Mouse (Mus musculus) kidney, adult 9 months (tissue): Measurements from ENCODE around the gene Cdyl2.

Source experiments
- DNase-seq: peaks from one replicate; pipeline ENCODE4 v3.0.0; 2022

Cdyl2 gene

GRCm38 (mm10) chr8:116732684-116733647, at the start of gene Cdyl2:
Gene Cdyl2 (minus strand): TSS chr8:116732991.
- DNase-seq, result peak; percentile 74

DNA sequence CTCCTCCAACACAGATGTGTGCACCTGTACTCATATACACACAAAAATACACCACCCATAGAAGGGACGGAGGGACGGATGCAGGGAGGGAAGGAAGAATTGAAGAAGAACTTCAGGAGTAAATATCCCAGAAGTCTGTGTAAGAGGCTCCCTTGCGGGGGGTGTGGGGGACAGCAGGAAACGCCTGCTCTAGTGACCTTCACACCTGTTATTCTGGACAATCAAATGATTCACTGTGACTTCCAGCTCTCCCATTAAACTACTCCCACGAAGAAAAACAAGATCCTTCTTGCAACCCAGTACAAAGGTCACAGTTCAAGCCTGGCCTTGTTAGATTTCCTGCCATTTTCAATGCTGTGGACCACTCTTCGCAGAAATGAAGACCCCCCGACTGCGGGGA, 47.8 kb upstream of the Cdyl2 start:
- DNase-seq, result peak; percentile 7

GRCm38 (mm10) chr8:116774220-116774619, 41.4 kb upstream of the Cdyl2 start:
- no peak for DNase-seq

DNA sequence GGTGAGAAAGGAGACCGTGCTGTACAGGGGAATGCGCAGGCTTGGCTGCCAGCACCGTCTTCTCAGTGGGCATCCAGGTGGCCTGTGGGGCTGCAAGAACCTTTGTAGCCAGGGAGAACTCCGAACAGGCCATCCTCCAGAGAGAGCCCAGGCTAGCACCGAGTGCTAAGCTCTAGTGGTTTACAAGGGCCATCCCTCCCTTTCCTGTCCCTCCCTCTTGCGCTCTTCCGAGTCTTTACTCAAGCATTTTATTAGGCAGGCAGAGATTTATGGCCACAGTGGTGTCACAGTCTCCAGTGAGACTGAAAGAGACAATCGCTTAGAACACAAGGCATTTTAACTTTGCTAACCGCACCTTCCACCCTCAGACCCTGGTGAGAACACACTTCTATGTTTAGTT, 39.9 kb upstream of the Cdyl2 start:
- peak; percentile 9 for DNase-seq

DNA sequence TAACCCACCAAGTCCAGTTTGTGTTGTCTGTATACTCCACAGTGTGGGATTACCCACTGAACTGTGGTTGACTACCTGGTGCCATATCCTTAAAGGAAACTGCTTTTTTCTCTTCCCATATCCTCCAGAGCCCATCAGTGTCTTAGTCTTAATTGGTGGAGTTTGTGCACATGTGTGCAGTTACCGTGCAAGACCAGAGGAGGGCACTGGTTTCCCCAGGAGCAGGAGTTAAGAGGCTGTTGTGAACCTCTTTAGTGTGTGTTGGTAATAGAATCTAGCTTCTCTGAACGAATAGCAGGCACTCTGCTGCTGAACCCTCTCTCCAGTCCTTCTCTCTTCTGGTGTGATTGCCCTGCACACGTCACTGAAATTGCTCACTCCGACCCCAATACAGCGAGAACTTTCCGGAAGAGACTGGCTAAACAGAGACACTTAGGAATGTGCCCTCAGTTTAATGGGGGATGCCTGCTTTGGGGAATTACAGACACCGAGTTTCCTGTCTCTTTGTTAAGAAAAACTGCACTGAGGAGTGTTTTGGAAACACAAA, 39.1 kb upstream of the Cdyl2 start:
- DNase-seq, result peak; percentile 41

- DNase-seq, result peak; percentile 10
Observed at GRCm38 (mm10) chr8:116770756-116771155, 38.0 kb upstream of the Cdyl2 start.

GRCm38 (mm10) chr8:116756174-116756573, 23.4 kb upstream of the Cdyl2 start:
- no peak for DNase-seq

DNA sequence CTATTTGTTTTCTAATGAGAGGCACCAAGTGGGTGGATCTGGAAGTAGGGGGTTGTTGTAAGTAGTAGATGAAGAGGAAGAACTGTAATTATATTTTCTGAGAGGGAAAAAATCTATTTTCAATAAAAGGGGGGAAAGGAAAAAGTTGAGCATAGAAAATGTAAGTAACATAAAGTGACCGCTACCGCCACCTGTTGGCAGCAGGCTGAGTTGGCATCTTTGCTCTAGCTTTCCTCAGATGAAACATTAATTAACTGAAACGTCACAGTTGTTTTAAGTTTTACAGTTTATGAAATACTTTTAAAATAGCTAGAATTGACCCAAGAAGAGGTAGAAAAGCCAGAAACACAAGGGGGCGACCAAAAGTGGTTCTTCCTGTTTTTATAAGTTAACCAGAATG, 22.8 kb upstream of the Cdyl2 start:
- peak; percentile 59 for DNase-seq

- no peak for DNase-seq
Observed at GRCm38 (mm10) chr8:116740726-116741125, 7.9 kb upstream of the Cdyl2 start.

DNA sequence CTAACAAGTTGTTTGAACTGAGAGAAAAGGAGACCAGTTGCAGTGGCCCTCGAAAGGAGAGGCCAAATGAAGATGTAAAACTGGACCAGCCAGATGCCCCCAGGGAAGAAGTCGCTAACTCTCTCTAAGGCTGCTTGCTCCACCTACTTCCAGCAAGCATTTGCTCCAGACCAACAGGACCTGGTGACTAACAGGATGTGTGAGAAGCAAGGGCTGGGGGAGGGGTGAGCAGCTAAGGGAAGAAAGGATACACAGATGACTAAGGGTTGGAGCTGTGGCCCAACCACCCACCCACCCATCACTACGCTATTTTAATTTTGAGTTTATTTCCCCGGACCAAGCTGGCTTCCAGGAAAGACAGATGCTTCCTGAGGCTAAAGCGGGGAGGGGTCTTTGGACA, 2.5 kb upstream of the Cdyl2 start:
- DNase-seq, result no peak

- no peak for DNase-seq
Observed at GRCm38 (mm10) chr8:116734176-116734575, 1.4 kb upstream of the Cdyl2 start.

DNA sequence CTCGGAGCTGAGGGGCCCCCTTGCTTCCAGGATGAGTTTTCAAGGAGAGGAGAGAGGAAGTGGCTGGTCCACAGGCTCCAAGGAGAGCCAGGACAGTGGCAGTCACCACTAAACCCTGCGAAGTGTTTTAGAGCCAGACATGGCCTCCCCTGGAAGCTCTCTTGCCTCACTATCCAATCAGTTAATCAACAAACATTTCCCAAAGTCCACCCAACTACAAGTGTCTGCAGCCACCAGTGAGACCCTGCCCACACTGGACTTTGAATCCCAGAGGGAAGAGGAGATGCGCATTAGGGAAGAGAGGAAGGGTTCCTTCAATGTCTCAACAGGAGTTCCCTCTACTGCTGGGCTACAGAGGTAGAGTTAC, 840 bp upstream of the Cdyl2 start:
- peak; percentile 47 for DNase-seq

DNA sequence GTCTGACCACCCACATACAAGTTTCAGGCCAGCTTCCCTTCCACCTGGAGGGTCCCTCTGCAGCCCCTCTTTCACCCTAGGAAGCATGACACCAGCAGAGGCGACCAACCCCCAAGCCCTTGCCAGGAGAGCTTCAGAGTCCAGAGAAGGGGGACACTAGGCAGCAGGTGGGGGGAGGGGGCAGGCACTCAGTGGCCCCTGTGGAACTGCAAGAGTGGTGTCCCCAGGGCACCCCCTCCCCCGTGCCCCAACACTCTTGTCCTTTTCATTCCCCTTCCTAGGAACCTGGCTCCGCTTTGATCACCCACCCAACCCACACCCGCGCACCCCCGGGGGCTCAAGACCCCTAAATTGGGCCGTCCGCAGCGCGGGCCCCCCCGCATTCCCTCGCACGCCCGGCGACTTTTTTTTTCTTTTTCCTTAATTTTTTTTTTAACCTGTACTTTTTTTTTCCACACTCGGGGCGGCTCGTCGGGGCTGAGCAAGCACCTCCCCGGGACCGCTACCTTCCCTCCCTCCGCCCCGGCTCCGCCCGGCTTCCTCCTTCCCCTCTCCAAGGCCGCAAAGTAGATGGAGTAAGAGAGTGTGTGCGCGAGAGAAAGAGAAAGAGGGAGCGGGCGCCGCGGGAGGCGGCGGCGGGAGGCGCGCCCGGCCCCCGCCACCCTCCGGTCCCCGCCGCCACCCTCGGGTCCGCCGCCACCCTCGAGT, 661 bp downstream of the Cdyl2 start:
- peak; percentile 46 for DNase-seq

DNA sequence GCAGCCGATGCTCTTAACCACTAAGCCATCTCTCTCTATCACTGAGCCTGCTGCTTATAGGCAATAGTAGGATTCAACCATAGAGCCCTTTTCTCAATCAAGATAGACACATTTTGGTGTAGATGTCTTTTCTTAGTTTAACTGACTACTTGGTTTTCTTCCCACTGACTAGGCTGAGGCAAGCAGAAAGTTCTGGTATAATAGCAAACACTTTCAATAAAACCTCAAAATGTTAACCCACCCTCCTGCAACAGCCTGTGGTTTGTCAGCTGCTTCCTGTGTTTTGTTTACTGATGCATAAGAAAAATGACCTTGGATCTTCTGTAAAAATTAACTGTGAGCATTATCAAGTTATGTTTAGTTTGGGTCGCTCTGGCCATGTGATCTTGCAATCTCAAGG, 11.3 kb downstream of the Cdyl2 start:
- no peak for DNase-seq

DNA sequence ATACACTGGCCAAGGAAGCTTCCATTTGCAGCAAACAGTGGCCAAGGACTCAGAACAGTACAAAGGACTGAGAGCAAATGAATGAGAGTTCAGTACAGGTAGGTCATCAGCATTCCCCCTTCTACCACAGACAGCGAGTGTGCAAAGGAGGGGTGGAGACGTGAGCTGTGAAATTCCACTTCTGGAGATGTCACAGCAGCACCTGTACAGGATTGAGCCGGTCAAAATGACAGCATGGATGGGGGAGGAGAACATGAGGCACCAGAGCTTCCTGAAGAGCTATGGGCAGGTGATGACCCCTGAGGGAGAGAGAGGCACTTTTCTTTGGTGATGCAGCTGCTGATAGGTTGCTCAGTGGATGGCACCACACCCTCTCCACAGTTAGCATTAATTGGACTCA, 25.3 kb downstream of the Cdyl2 start:
- DNase-seq, result no peak

GRCm38 (mm10) chr8:116702501-116702900, 30.3 kb downstream of the Cdyl2 start:
- no peak for DNase-seq

GRCm38 (mm10) chr8:116692931-116693330, 39.9 kb downstream of the Cdyl2 start:
- DNase-seq, result no peak

DNA sequence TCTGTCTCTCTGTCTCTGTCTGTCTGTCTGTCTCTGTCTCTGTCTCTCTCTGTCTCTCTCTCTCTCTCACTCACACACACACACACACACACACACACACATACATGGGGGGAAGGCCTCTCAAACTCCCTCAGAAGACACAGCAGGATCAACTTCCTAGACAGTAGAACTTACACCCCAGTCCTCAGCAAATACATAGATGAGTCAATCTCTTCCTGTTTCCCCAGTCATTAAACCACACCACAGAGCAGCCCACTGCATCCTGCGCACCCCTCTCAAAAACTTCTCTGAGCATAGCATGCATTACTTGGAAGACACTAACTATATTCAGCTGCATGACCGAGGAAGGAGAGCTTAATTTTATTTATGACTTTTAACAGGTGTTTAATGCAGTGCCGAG, 43.0 kb downstream of the Cdyl2 start:
- DNase-seq, result no peak

DNA sequence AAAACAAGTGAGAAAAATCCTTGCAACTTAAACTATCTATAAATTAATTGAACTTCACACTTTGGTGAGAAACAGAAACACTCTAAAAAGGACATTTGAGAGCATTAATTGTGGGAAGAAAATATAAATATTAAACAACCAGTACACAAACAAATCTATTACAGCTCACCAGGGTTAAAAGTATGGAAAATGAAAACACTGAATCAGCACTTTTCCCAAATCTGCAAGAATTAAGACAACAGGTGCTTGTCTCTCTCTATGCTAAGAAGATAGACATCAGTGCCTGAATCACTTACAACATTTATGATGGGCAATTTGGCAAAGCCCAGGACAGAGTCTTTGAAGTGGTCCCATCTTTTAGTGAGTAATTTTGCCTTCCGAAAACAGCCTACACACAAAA, 56.6 kb downstream of the Cdyl2 start:
- no peak for DNase-seq

GRCm38 (mm10) chr8:116673966-116674805, 58.6 kb downstream of the Cdyl2 start:
- DNase-seq, result no peak

- DNase-seq, result no peak
Observed at GRCm38 (mm10) chr8:116673493-116673892, 59.3 kb downstream of the Cdyl2 start.

- DNase-seq, result no peak
Observed at GRCm38 (mm10) chr8:116673052-116673451, 59.7 kb downstream of the Cdyl2 start.

- peak; percentile 14 for DNase-seq
Observed at GRCm38 (mm10) chr8:116671543-116671942, 61.2 kb downstream of the Cdyl2 start.
